Mouse (Mus musculus): ENCODE measurements around the gene Fads6. TPM values are rescaled to one million over a fixed set of nuclear protein-coding genes. Genes with fewer than 3 reads are reported as not detected.

Gene Fads6
- polyA plus RNA-seq, 1 experiment: 1.1 TPM

DNA sequence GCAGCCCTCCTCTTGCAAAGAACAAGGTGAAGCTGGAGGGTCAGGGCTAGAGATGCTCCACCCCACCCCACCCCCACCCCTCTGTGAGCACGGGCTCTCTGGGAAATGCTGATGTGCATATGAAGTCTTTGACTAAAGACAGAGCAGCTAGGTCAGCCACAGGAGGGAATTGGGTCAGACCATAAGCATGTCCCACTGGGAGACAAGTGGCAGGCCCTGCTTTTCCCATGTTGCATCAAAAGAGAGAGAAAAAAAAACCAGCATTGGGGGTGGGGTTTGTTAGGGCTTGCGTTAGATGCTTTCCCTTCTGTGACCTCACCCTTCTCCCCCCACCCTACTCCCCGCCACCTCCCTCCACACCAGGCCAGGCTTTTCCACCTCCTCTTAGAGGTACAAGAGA is 50.2 kb downstream of the Fads6 start:
- peaks cover 12% of the 10 kb centered on the region for H3K4me1 ChIP-seq (ENCODE audit: control insufficient read depth, insufficient read depth, insufficient read length)
- TF ChIP-seq CTCF (IDR thresholded peaks at IDR 0.05; ENCODE audit: extremely low read depth, insufficient read depth, insufficient read length, insufficient replicate concordance) (no peak), POLR2A (IDR thresholded peaks at IDR 0.05; ENCODE audit: low read depth, low read length) (no peak)
- H3K27ac ChIP-seq (ENCODE audit: insufficient read depth, low read length): no peak overlapping the region
- WGBS: 35% methylated on average over 3 of the region's 3 CpGs
- H3K36me3 ChIP-seq (ENCODE audit: control insufficient read depth, insufficient read depth, low read length): peaks cover 13% of the 10 kb centered on the region; the same call in 1 of the 2 replicates
- peaks cover 12% of the 10 kb centered on the region for H3K27me3 ChIP-seq (ENCODE audit: control insufficient read depth, insufficient read depth, low read length)
- 0 out of 2 replicates have a peak overlapping the region, but pooled peaks have one; percentile 8 for H3K4me3 ChIP-seq (ENCODE audit: extremely low read depth, insufficient read depth, insufficient read length)
- no peak for DNase-seq (ENCODE audit: low read depth in 1 of 2, low spot score in 2 of 2)

DNA sequence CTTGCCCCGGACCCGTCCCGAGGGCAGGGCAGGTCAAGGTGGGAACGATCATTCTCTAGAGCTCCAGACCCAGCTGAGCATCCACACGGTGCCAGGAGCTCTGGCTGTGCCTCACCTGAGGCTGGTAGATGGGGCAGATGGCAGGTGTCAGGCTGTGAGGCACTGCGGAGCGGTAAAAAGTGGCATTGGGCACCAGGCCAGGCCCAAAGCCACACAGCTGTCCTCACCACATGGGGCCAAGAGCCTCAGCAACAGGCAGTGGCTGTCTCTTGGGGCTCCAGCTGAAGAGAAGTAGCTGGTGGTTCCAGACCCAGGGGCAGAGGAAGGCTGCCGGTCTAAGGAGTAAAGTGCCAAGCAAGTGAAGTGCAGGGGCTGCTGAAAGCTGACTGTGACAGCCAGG is 51.1 kb downstream of the Fads6 start:
- Histone ChIP-seq H3K4me1 (ENCODE audit: control insufficient read depth, insufficient read depth, insufficient read length) (peaks cover 12% of the 10 kb centered on the region), H3K27ac (ENCODE audit: insufficient read depth, low read length) (no peak overlapping the region), H3K4me3 (ENCODE audit: extremely low read depth, insufficient read depth, insufficient read length) (no peak overlapping the region), H3K36me3 (ENCODE audit: control insufficient read depth, insufficient read depth, low read length) (peaks cover 13% of the 10 kb centered on the region; the same call in 1 of the 2 replicates), H3K27me3 (ENCODE audit: control insufficient read depth, insufficient read depth, low read length) (peaks cover 12% of the 10 kb centered on the region)
- no peak for DNase-seq (ENCODE audit: low read depth in 1 of 2, low spot score in 2 of 2)
- TF ChIP-seq POLR2A (IDR thresholded peaks at IDR 0.05; ENCODE audit: low read depth, low read length) (no peak), CTCF (IDR thresholded peaks at IDR 0.05; ENCODE audit: extremely low read depth, insufficient read depth, insufficient read length, insufficient replicate concordance) (no peak)
- WGBS: 44% methylated on average over 8 of the region's 8 CpGs

DNA sequence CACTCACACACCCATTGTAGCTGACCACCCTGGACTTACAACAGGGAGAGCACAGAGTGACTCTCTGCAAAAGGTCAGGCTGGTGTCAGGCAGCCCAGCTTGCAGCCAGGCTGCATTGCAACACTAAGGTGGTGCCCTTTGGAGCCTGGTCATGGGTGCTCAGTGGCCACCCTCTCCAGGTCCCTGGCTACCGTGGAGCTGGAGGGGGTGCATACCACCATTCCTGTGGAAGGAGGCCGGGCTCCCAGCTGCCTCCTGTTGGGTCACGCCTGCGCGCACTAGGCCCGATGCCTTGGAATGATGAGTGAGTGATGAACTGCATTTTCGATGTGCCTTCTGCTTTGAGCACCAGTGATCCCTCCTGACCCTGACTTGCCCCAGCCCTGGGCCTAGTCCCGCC is 52.6 kb downstream of the Fads6 start:
- peaks cover 4% of the 10 kb centered on the region for H3K27me3 ChIP-seq (ENCODE audit: control insufficient read depth, insufficient read depth, low read length)
- no peak overlapping the region for H3K27ac ChIP-seq (ENCODE audit: insufficient read depth, low read length)
- no peak for TF ChIP-seq POLR2A (IDR thresholded peaks at IDR 0.05; ENCODE audit: low read depth, low read length)
- H3K4me3 ChIP-seq (ENCODE audit: extremely low read depth, insufficient read depth, insufficient read length): no peak overlapping the region
- DNase-seq (ENCODE audit: low read depth in 1 of 2, low spot score in 2 of 2): no peak
- H3K4me1 ChIP-seq (ENCODE audit: control insufficient read depth, insufficient read depth, insufficient read length): peaks cover 6% of the 10 kb centered on the region
- WGBS: 94% methylated on average over 8 of the region's 8 CpGs
- H3K36me3 ChIP-seq (ENCODE audit: control insufficient read depth, insufficient read depth, low read length): peaks cover 13% of the 10 kb centered on the region; the same call in 1 of the 2 replicates

DNA sequence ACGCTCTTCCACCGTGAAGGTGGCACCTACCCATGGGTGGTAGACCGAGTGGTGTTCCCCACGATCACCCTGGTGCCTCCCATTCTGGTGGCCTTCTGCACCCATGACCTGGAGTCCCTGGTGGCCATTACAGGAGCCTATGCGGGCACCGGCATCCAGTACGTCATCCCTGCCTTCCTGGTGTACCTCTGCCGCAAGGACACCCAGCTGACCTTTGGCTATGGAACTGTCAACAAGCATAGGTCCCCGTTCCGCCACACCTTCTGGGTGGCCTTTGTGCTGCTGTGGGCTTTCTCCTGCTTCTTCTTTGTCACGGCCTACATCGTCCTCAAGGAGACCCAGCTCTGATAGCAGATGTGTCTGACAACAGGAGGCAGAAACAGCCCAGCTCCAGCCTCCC is 53.7 kb downstream of the Fads6 start:
- peaks cover 13% of the 10 kb centered on the region; the same call in 1 of the 2 replicates for H3K36me3 ChIP-seq (ENCODE audit: control insufficient read depth, insufficient read depth, low read length)
- DNase-seq (ENCODE audit: low read depth in 1 of 2, low spot score in 2 of 2): no peak
- H3K4me3 ChIP-seq (ENCODE audit: extremely low read depth, insufficient read depth, insufficient read length): no peak overlapping the region
- TF ChIP-seq CTCF (IDR thresholded peaks at IDR 0.05; ENCODE audit: extremely low read depth, insufficient read depth, insufficient read length, insufficient replicate concordance) (no peak), POLR2A (IDR thresholded peaks at IDR 0.05; ENCODE audit: low read depth, low read length) (no peak)
- no peaks in the 10 kb centered on the region for H3K27me3 ChIP-seq (ENCODE audit: control insufficient read depth, insufficient read depth, low read length)
- H3K4me1 ChIP-seq (ENCODE audit: control insufficient read depth, insufficient read depth, insufficient read length): peaks cover 3% of the 10 kb centered on the region; the same call in 1 of the 2 replicates
- no peak overlapping the region for H3K27ac ChIP-seq (ENCODE audit: insufficient read depth, low read length)
- WGBS: 94% methylated on average over 12 of the region's 12 CpGs

GRCm38 (mm10) chr11:115242746-115243145 is 54.7 kb downstream of the Fads6 start:
- TF ChIP-seq CTCF (IDR thresholded peaks at IDR 0.05; ENCODE audit: extremely low read depth, insufficient read depth, insufficient read length, insufficient replicate concordance) (no peak), POLR2A (IDR thresholded peaks at IDR 0.05; ENCODE audit: low read depth, low read length) (no peak)
- H3K4me3 ChIP-seq (ENCODE audit: extremely low read depth, insufficient read depth, insufficient read length): no peak overlapping the region
- H3K27ac ChIP-seq (ENCODE audit: insufficient read depth, low read length): no peak overlapping the region
- H3K36me3 ChIP-seq (ENCODE audit: control insufficient read depth, insufficient read depth, low read length): peaks cover 13% of the 10 kb centered on the region; the same call in 1 of the 2 replicates
- no peaks in the 10 kb centered on the region for H3K27me3 ChIP-seq (ENCODE audit: control insufficient read depth, insufficient read depth, low read length)
- no peak for DNase-seq (ENCODE audit: low read depth in 1 of 2, low spot score in 2 of 2)
- 78% methylated on average over 3 of the region's 3 CpGs for WGBS
- peaks cover 3% of the 10 kb centered on the region; the same call in 1 of the 2 replicates for H3K4me1 ChIP-seq (ENCODE audit: control insufficient read depth, insufficient read depth, insufficient read length)

DNA sequence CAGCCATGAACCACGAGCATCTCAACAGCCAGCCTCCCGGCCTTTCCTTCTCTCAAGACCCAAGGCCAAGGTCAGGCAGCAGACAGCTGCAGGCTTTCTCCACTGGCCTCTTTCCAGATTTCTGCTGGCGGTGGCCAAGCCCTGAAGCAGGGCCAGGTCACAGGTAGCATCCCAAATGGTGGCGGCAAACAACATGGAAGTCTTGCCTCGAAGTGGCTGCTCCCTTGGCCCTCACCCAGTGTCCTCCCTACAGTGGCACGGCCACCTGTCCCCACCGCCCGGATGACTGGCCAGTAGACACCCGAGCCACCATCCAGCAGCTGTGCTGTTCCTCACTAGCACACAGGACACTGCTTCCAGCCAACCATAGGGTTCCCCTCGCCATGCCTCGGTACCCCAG is 56.1 kb downstream of the Fads6 start:
- DNase-seq (ENCODE audit: low read depth in 1 of 2, low spot score in 2 of 2): no peak
- Histone ChIP-seq H3K4me1 (ENCODE audit: control insufficient read depth, insufficient read depth, insufficient read length) (no peaks in the 10 kb centered on the region), H3K4me3 (ENCODE audit: extremely low read depth, insufficient read depth, insufficient read length) (no peak overlapping the region), H3K36me3 (ENCODE audit: control insufficient read depth, insufficient read depth, low read length) (peaks cover 13% of the 10 kb centered on the region; the same call in 1 of the 2 replicates), H3K27ac (ENCODE audit: insufficient read depth, low read length) (no peak overlapping the region), H3K27me3 (ENCODE audit: control insufficient read depth, insufficient read depth, low read length) (no peaks in the 10 kb centered on the region)
- WGBS: 74% methylated on average over 11 of the region's 11 CpGs
- TF ChIP-seq CTCF (IDR thresholded peaks at IDR 0.05; ENCODE audit: extremely low read depth, insufficient read depth, insufficient read length, insufficient replicate concordance): no peak
- no peak for TF ChIP-seq POLR2A (IDR thresholded peaks at IDR 0.05; ENCODE audit: low read depth, low read length)

DNA sequence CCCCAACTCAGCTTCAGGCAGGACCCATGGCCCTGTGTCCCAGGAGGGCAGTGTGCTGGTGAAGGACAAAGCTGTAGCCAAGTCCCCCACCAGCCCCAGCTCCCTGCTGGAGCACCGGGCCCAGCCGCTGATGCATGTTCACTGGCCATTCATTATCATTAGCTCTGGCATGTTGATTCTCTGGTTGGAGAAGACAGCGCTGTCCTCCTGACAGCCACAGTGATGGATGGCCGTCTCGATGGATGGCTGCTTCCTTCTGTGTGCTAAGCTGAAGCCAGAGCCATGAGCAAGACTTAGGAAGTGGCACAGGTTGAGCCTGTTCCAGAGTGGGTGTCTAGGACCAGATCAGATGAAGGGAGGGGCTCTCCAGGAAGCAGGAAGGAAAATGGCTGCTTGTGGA is 60.9 kb downstream of the Fads6 start:
- peaks cover 2% of the 10 kb centered on the region for H3K36me3 ChIP-seq (ENCODE audit: control insufficient read depth, insufficient read depth, low read length)
- WGBS: 80% methylated on average over 5 of the region's 5 CpGs
- H3K4me1 ChIP-seq (ENCODE audit: control insufficient read depth, insufficient read depth, insufficient read length): peaks cover 14% of the 10 kb centered on the region; the same call in 1 of the 2 replicates
- no peak for DNase-seq (ENCODE audit: low read depth in 1 of 2, low spot score in 2 of 2)
- H3K27me3 ChIP-seq (ENCODE audit: control insufficient read depth, insufficient read depth, low read length): no peaks in the 10 kb centered on the region
- TF ChIP-seq CTCF (IDR thresholded peaks at IDR 0.05; ENCODE audit: extremely low read depth, insufficient read depth, insufficient read length, insufficient replicate concordance): no peak
- TF ChIP-seq POLR2A (IDR thresholded peaks at IDR 0.05; ENCODE audit: low read depth, low read length): no peak
- H3K27ac ChIP-seq (ENCODE audit: insufficient read depth, low read length): no peak overlapping the region
- H3K4me3 ChIP-seq (ENCODE audit: extremely low read depth, insufficient read depth, insufficient read length): no peak overlapping the region

Data from spleen, adult 2 months (tissue).